Mouse (Mus musculus): ENCODE measurements around the gene Rel. TPM values are rescaled to one million over a fixed set of nuclear protein-coding genes. Genes with fewer than 3 reads are reported as not detected.
A peak's percentile ranks its signal among the peaks of the same experiment; 100 is the strongest.
"Not testable (repeated sequence)": the region's sequence is repeated elsewhere in the genome, so short reads cannot be mapped to it uniquely, and the experiment has no call there.

The Rel gene
- polyA plus RNA-seq (2015; fragmentation: Nextera tagmentation; extraction: Ambion mirVana), result 0.54 and 0.68 TPM in 2 replicates

DNA sequence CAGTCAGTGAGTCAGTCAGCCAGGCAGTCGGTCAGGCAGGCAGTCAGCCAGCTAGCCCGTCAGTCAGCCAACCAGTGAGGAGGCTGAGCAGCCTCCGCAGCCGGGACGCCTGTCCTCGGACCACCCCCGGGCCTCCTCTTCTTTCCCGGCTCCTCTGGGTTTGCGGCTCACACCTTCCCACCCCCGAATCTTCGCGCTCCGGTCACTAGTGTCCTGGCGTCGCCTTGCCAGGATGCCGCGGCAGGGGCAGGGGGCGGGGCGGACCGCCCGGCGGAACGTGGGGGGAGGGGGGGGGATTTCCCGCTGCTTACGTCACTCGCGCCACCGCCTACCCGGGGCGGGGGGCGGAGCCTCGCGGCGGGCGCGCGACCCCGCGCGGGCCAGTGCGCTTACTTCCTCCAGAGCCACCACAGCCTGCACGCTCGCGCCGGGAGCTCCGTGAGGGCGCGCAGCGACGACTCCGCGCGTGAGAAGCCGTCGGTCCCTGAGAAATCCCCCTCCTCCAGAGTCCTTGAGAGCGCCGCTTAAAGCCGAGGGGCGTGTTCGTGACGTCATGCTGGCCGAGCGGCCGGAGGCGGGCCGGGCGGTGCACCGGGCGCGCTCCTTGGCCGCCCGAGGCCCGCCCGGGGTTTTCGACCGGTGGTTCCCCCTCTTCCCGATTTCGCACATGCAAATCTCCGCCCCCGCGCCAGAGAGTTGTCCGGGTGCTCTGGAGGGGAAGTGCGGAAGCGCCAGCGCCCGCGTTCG is at the start of gene Rel:
Gene Rel, minus strand, starts transcription at position 211 of the 747 bp plus-strand sequence.
- WGBS (ENCODE audit: insufficient replicate concordance), result under 1% methylated on average over 72 of the region's 88 CpGs
- peak within 1 kb of the TSS; percentile 69 for H3K4me3 ChIP-seq (ENCODE audit: low read depth, low read length)
- H3K9ac ChIP-seq (ENCODE audit: low read depth, low read length), result peak within 1 kb of the TSS; percentile 68
- H3K36me3 ChIP-seq (ENCODE audit: control insufficient read depth, insufficient read depth), result no peaks in the 10 kb centered on the region
- peak; percentile 82 for ATAC-seq (ENCODE audit: low read depth)
- peaks cover 2% of the 10 kb centered on the region for H3K4me1 ChIP-seq (ENCODE audit: control insufficient read depth, low read depth, low read length)
- peak within 1 kb of the TSS; percentile 81 for H3K4me2 ChIP-seq (ENCODE audit: low read depth, low read length)
- H3K27ac ChIP-seq (ENCODE audit: low read length), result peak within 1 kb of the TSS; percentile 86
- peaks cover 25% of the 10 kb centered on the region for H3K27me3 ChIP-seq (ENCODE audit: control insufficient read depth, insufficient read depth, low read depth, low read length)
- H3K9me3 ChIP-seq (replicated peaks; ENCODE audit: control insufficient read depth, low read length), result no peaks in the 10 kb centered on the region

DNA sequence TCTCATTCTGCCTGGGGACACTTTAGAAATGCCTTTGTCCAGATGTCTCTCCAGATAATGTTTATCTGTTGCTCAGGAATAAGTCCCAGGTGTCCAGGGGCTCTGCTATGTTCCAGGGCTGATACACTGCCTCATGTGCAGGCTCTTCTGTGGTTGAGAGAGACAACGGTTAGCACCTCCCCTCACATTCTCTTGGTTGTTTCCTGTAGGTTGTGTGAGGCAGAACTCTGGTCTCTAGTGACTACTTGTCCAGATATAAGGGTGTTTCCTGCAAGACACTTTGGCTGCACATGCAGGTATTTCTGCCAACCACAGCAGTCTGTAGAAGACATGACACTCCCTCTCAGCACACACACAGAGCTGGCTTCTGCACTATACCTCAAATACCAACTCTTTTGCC is 48.0 kb upstream of the Rel start:
- ATAC-seq (ENCODE audit: low read depth), result no peak
- H3K9ac ChIP-seq (ENCODE audit: low read depth, low read length), result no peak overlapping the region
- WGBS (ENCODE audit: insufficient replicate concordance), result 11% methylated on average over 1 of the region's 1 CpGs
- H3K27ac ChIP-seq (ENCODE audit: low read length), result no peak overlapping the region
- no peaks in the 10 kb centered on the region; the same call in 1 of the 2 replicates for H3K4me1 ChIP-seq (ENCODE audit: control insufficient read depth, low read depth, low read length)
- no peak overlapping the region for H3K4me2 ChIP-seq (ENCODE audit: low read depth, low read length)
- no peaks in the 10 kb centered on the region for H3K27me3 ChIP-seq (ENCODE audit: control insufficient read depth, insufficient read depth, low read depth, low read length)
- H3K4me3 ChIP-seq (ENCODE audit: low read depth, low read length), result no peak overlapping the region
- H3K9me3 ChIP-seq (replicated peaks; ENCODE audit: control insufficient read depth, low read length), result no peaks in the 10 kb centered on the region
- H3K36me3 ChIP-seq (ENCODE audit: control insufficient read depth, insufficient read depth), result no peaks in the 10 kb centered on the region

DNA sequence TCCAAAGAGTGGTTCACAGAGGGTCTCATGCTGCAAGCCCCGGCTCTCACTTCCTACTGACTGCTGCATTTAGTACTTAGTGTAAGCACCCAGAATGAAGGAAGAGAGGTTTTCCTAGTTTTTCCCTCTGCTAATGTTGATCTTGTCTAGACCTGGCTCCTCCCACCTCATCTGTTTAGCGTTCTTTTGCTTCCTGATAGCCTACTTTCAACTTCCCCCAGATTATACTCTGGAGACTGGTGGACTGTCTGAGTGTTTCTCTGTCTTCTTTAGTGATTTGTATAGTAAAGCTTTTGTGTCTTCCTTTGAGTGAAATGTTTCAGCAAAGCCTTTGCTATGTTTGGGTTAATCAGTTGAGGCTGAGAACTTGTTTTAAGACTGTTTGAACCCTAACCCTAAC is 40.0 kb upstream of the Rel start:
- Histone ChIP-seq H3K36me3 (ENCODE audit: control insufficient read depth, insufficient read depth) (no peaks in the 10 kb centered on the region), H3K4me1 (ENCODE audit: control insufficient read depth, low read depth, low read length) (no peaks in the 10 kb centered on the region), H3K4me2 (ENCODE audit: low read depth, low read length) (no peak overlapping the region), H3K27me3 (ENCODE audit: control insufficient read depth, insufficient read depth, low read depth, low read length) (no peaks in the 10 kb centered on the region), H3K9ac (ENCODE audit: low read depth, low read length) (no peak overlapping the region), H3K27ac (ENCODE audit: low read length) (no peak overlapping the region), H3K9me3 (replicated peaks; ENCODE audit: control insufficient read depth, low read length) (no peaks in the 10 kb centered on the region), H3K4me3 (ENCODE audit: low read depth, low read length) (no peak overlapping the region)
- no peak for ATAC-seq (ENCODE audit: low read depth)
- 32% methylated on average over 2 of the region's 2 CpGs for WGBS (ENCODE audit: insufficient replicate concordance)

DNA sequence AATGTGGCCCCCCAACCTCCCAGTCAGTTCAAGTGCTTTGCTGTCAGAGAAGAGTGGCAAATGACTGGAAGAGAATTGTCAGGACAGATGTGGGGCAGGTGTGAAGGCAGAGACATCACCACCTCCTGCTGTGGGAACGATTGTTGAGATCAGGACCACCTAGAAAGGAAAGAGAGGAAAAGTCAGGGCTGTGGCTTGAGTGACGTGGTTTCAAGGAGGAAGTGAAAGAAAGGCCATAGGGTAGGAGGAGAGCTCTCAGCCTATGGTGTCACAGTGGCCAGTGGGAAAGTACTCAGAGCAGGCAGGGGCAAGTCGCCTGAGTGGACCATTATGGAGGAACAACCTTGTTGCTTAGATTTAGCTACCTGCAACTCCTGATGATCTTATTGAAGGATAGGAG is 34.9 kb upstream of the Rel start:
- Histone ChIP-seq H3K4me1 (ENCODE audit: control insufficient read depth, low read depth, low read length) (no peaks in the 10 kb centered on the region), H3K27me3 (ENCODE audit: control insufficient read depth, insufficient read depth, low read depth, low read length) (no peaks in the 10 kb centered on the region), H3K9ac (ENCODE audit: low read depth, low read length) (no peak overlapping the region), H3K4me2 (ENCODE audit: low read depth, low read length) (no peak overlapping the region), H3K9me3 (replicated peaks; ENCODE audit: control insufficient read depth, low read length) (no peaks in the 10 kb centered on the region), H3K36me3 (ENCODE audit: control insufficient read depth, insufficient read depth) (no peaks in the 10 kb centered on the region), H3K4me3 (ENCODE audit: low read depth, low read length) (no peak overlapping the region), H3K27ac (ENCODE audit: low read length) (no peak overlapping the region)
- WGBS (ENCODE audit: insufficient replicate concordance), result 37% methylated on average over 3 of the region's 3 CpGs
- ATAC-seq (ENCODE audit: low read depth), result no peak

DNA sequence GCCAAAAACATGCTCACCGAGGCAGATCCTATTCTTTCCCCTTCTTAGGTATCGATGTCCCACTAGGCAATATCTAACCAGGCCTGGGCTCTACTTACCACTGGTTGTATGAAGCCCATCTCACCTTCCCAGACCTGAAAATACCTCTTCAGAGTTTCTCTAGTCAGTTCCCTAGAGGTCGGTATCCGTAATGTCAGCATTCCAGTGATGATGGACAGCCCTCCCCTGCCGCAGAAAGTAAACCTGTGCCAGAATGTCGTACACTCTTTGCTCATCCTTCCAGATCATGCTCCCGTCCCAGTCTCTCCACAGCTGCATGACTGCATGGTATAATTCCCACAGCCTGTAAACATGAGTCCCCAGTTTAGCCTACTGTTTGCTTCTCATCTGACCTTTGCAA is 32.4 kb upstream of the Rel start:
- ATAC-seq (ENCODE audit: low read depth), result no peak
- WGBS (ENCODE audit: insufficient replicate concordance), result 63% methylated on average over 7 of the region's 7 CpGs
- H3K4me2 ChIP-seq (ENCODE audit: low read depth, low read length), result no peak overlapping the region
- H3K4me1 ChIP-seq (ENCODE audit: control insufficient read depth, low read depth, low read length), result no peaks in the 10 kb centered on the region
- H3K9me3 ChIP-seq (replicated peaks; ENCODE audit: control insufficient read depth, low read length), result no peaks in the 10 kb centered on the region
- no peak overlapping the region for H3K9ac ChIP-seq (ENCODE audit: low read depth, low read length)
- H3K27ac ChIP-seq (ENCODE audit: low read length), result no peak overlapping the region
- H3K36me3 ChIP-seq (ENCODE audit: control insufficient read depth, insufficient read depth), result no peaks in the 10 kb centered on the region
- H3K27me3 ChIP-seq (ENCODE audit: control insufficient read depth, insufficient read depth, low read depth, low read length), result no peaks in the 10 kb centered on the region
- H3K4me3 ChIP-seq (ENCODE audit: low read depth, low read length), result no peak overlapping the region

DNA sequence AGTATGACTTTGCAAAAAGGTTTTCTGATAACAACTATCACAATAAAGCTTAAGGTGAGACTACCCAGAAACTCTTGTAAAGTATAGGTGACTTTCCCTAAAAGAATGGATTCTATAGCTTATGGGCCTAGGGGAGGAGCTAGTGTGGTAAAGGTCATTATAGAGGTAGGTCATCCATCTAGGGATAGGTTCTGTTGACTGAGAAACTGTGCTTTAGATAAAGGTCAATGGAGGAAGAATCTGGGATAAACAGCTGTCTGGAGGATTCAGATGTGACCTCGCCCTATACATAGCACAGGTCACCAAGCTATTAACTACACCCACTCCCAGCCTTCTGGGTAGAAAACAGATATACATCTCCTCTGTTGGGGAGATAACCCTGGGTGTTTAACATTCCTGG is 31.5 kb upstream of the Rel start:
- Histone ChIP-seq H3K4me2 (ENCODE audit: low read depth, low read length) (no peak overlapping the region), H3K9me3 (replicated peaks; ENCODE audit: control insufficient read depth, low read length) (no peaks in the 10 kb centered on the region), H3K27ac (ENCODE audit: low read length) (no peak overlapping the region), H3K27me3 (ENCODE audit: control insufficient read depth, insufficient read depth, low read depth, low read length) (no peaks in the 10 kb centered on the region), H3K36me3 (ENCODE audit: control insufficient read depth, insufficient read depth) (no peaks in the 10 kb centered on the region), H3K9ac (ENCODE audit: low read depth, low read length) (no peak overlapping the region), H3K4me1 (ENCODE audit: control insufficient read depth, low read depth, low read length) (no peaks in the 10 kb centered on the region), H3K4me3 (ENCODE audit: low read depth, low read length) (no peak overlapping the region)
- 58% methylated on average over 1 of the region's 1 CpGs for WGBS (ENCODE audit: insufficient replicate concordance)
- ATAC-seq (ENCODE audit: low read depth), result no peak

DNA sequence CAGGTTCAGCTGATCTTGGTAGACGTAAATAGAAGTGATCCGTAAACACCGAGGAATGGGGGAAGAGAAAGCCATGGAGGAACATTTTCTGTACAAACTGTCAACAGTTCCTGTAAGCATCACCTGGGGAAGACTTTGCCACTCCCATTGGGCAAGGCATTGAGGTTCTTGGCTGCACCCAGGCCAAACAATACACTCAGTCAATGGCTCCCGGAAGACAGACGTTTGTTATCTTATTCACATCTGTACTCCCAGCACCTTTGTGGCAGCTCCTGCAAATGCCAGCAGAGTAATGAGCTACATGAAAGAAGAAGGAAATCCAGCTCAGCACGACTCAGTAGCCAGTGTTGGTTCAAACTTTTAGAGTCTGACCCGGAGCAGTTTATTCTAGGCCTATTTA is 31.1 kb upstream of the Rel start:
- Histone ChIP-seq H3K27me3 (ENCODE audit: control insufficient read depth, insufficient read depth, low read depth, low read length) (no peaks in the 10 kb centered on the region), H3K27ac (ENCODE audit: low read length) (no peak overlapping the region), H3K4me1 (ENCODE audit: control insufficient read depth, low read depth, low read length) (no peaks in the 10 kb centered on the region), H3K9ac (ENCODE audit: low read depth, low read length) (no peak overlapping the region), H3K36me3 (ENCODE audit: control insufficient read depth, insufficient read depth) (no peaks in the 10 kb centered on the region), H3K4me2 (ENCODE audit: low read depth, low read length) (no peak overlapping the region), H3K4me3 (ENCODE audit: low read depth, low read length) (no peak overlapping the region), H3K9me3 (replicated peaks; ENCODE audit: control insufficient read depth, low read length) (no peaks in the 10 kb centered on the region)
- 52% methylated on average over 7 of the region's 7 CpGs for WGBS (ENCODE audit: insufficient replicate concordance)
- no peak for ATAC-seq (ENCODE audit: low read depth)

DNA sequence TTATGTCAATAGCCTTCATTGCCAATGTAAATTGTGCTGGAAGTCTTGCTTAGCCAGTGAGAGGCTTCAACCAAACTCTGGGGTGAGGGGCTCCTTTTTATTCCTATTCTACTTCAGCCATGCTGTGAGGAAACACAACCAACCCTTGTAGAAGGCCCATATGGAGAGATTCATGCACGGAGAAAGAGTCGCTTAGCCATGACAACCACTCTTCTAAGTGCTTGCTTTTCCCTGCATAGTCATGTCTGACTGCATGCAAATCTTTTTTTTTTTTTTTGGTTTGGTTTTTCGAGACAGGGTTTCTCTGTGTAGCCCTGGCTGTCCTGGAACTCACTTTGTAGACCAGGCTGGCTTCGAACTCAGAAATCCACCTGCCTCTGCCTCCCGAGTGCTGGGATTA is 12.9 kb upstream of the Rel start:
- H3K9me3 ChIP-seq (replicated peaks; ENCODE audit: control insufficient read depth, low read length); ATAC-seq (ENCODE audit: low read depth); H3K36me3 ChIP-seq (ENCODE audit: control insufficient read depth, insufficient read depth); H3K27ac ChIP-seq (ENCODE audit: low read length); H3K4me1 ChIP-seq (ENCODE audit: control insufficient read depth, low read depth, low read length); H3K4me3 ChIP-seq (ENCODE audit: low read depth, low read length); H3K27me3 ChIP-seq (ENCODE audit: control insufficient read depth, insufficient read depth, low read depth, low read length); H3K4me2 ChIP-seq (ENCODE audit: low read depth, low read length); H3K9ac ChIP-seq (ENCODE audit: low read depth, low read length): not testable (repeated sequence)
- WGBS (ENCODE audit: insufficient replicate concordance), result 56% methylated on average over 5 of the region's 5 CpGs

DNA sequence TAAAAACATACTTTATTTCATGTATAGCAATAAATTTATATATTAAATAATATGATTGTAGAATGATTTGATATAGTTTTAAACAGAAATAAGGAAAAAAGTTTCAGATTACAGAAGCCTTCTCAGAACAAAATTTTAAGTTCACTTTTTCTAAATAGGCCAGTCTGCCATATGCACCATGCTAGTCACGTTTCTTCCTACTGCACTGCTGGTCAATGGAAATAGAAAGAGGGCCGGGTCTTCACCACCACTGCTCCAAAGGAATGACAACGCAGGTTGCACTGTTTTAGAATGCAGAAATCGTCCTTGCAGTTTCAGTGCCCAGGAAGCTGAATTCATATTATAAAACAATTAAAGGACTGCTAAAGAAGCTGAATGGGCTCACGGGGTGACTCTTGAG is 12.3 kb upstream of the Rel start:
- ATAC-seq (ENCODE audit: low read depth), result no peak
- Histone ChIP-seq H3K4me1 (ENCODE audit: control insufficient read depth, low read depth, low read length) (no peaks in the 10 kb centered on the region), H3K27ac (ENCODE audit: low read length) (no peak overlapping the region), H3K9me3 (replicated peaks; ENCODE audit: control insufficient read depth, low read length) (no peaks in the 10 kb centered on the region), H3K4me3 (ENCODE audit: low read depth, low read length) (no peak overlapping the region), H3K4me2 (ENCODE audit: low read depth, low read length) (no peak overlapping the region), H3K36me3 (ENCODE audit: control insufficient read depth, insufficient read depth) (no peaks in the 10 kb centered on the region), H3K9ac (ENCODE audit: low read depth, low read length) (no peak overlapping the region), H3K27me3 (ENCODE audit: control insufficient read depth, insufficient read depth, low read depth, low read length) (no peaks in the 10 kb centered on the region)
- 65% methylated on average over 5 of the region's 5 CpGs for WGBS (ENCODE audit: insufficient replicate concordance)
